Mouse (Mus musculus): ENCODE measurements around the gene Mrtfa. TPM values are rescaled to one million over a fixed set of nuclear protein-coding genes. Genes with fewer than 3 reads are reported as not detected.

Mrtfa gene
- polyA plus RNA-seq, 1 experiment = 80.0 TPM

DNA sequence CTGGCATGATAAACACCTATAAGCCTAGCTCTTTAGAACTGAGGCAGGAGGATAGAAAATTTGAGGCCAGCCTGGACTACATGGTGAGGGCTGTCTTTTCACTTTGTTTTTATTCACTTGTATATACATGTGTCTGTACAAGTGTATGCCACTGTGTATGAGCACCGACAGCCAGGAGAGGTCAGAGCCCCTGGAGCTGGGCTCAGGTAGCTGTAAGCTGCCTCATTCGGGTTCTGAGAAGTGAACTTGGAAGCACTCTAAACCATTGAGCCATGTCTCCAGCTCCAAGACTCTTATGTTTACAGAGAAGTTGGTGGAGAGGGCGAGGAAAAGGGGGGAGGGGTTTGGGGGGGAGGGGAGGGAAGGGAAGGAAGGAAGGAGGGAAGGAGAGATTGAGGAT, 29.0 kb downstream of the Mrtfa start:
- Histone ChIP-seq H3K4me3 (ENCODE audit: extremely low read depth, insufficient read depth, insufficient read length) (no peak overlapping the region), H3K27ac (ENCODE audit: insufficient read depth, low read length) (no peak overlapping the region), H3K36me3 (ENCODE audit: control insufficient read depth, insufficient read depth, low read length) (no peaks in the 10 kb centered on the region; the same call in 1 of the 2 replicates), H3K4me1 (ENCODE audit: control insufficient read depth, insufficient read depth, insufficient read length) (no peaks in the 10 kb centered on the region), H3K27me3 (ENCODE audit: control insufficient read depth, insufficient read depth, low read length) (no peaks in the 10 kb centered on the region)
- 85% methylated on average over 3 of the region's 3 CpGs for WGBS
- DNase-seq (ENCODE audit: low read depth in 1 of 2, low spot score in 2 of 2) = no peak
- TF ChIP-seq POLR2A (IDR thresholded peaks at IDR 0.05; ENCODE audit: low read depth, low read length) (no peak), CTCF (IDR thresholded peaks at IDR 0.05; ENCODE audit: extremely low read depth, insufficient read depth, insufficient read length, insufficient replicate concordance) (no peak)

DNA sequence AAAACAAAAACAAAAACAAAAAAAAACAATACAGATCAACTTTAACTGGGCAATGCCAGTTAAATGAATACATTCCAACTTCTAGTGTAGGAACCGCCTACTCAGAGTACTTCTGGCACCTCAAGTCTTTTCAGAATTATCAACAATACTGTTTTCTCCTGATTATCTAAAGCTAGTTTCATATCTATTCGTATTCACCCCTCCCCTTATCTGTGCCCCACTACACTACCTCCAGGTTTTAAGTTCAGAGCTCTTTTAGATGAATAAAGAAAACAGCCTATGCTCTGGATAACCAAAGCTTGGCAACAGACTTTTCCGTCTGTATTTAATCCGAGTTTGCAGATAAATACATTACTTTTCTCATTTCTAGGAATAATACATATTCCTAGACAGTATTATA, 29.9 kb downstream of the Mrtfa start:
- Histone ChIP-seq H3K27ac (ENCODE audit: insufficient read depth, low read length) (no peak overlapping the region), H3K36me3 (ENCODE audit: control insufficient read depth, insufficient read depth, low read length) (no peaks in the 10 kb centered on the region; the same call in 1 of the 2 replicates), H3K27me3 (ENCODE audit: control insufficient read depth, insufficient read depth, low read length) (no peaks in the 10 kb centered on the region), H3K4me3 (ENCODE audit: extremely low read depth, insufficient read depth, insufficient read length) (no peak overlapping the region), H3K4me1 (ENCODE audit: control insufficient read depth, insufficient read depth, insufficient read length) (no peaks in the 10 kb centered on the region)
- WGBS = 83% methylated on average over 4 of the region's 4 CpGs
- DNase-seq (ENCODE audit: low read depth in 1 of 2, low spot score in 2 of 2) = no peak
- no peak for TF ChIP-seq POLR2A (IDR thresholded peaks at IDR 0.05; ENCODE audit: low read depth, low read length)
- TF ChIP-seq CTCF (IDR thresholded peaks at IDR 0.05; ENCODE audit: extremely low read depth, insufficient read depth, insufficient read length, insufficient replicate concordance) = no peak

DNA sequence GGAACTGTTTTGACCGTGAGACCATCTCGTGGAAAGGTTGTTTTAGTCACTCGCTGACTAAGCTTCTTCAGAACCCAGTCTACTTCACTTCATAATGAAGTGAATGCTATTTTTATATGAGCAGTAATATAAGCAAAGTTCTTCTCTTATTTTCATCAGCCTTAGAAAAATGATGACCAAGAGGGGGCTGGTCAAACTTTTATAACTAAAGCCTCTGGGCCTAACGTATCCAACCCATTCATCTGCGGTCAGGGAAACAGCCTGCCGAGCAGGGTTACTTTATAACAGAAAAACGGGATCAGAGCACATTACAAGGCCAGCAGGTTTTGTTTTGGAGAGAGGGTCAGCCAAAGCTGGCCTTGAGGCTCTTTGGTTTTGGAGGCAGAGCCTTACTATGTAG, 31.3 kb downstream of the Mrtfa start:
- H3K4me1 ChIP-seq (ENCODE audit: control insufficient read depth, insufficient read depth, insufficient read length) = peaks cover 6% of the 10 kb centered on the region; the same call in 1 of the 2 replicates
- no peak overlapping the region for H3K27ac ChIP-seq (ENCODE audit: insufficient read depth, low read length)
- DNase-seq (ENCODE audit: low read depth in 1 of 2, low spot score in 2 of 2) = no peak
- 94% methylated on average over 7 of the region's 7 CpGs for WGBS
- H3K27me3 ChIP-seq (ENCODE audit: control insufficient read depth, insufficient read depth, low read length) = no peaks in the 10 kb centered on the region
- no peak overlapping the region for H3K4me3 ChIP-seq (ENCODE audit: extremely low read depth, insufficient read depth, insufficient read length)
- no peak for TF ChIP-seq POLR2A (IDR thresholded peaks at IDR 0.05; ENCODE audit: low read depth, low read length)
- TF ChIP-seq CTCF (IDR thresholded peaks at IDR 0.05; ENCODE audit: extremely low read depth, insufficient read depth, insufficient read length, insufficient replicate concordance) = no peak
- no peaks in the 10 kb centered on the region for H3K36me3 ChIP-seq (ENCODE audit: control insufficient read depth, insufficient read depth, low read length)

DNA sequence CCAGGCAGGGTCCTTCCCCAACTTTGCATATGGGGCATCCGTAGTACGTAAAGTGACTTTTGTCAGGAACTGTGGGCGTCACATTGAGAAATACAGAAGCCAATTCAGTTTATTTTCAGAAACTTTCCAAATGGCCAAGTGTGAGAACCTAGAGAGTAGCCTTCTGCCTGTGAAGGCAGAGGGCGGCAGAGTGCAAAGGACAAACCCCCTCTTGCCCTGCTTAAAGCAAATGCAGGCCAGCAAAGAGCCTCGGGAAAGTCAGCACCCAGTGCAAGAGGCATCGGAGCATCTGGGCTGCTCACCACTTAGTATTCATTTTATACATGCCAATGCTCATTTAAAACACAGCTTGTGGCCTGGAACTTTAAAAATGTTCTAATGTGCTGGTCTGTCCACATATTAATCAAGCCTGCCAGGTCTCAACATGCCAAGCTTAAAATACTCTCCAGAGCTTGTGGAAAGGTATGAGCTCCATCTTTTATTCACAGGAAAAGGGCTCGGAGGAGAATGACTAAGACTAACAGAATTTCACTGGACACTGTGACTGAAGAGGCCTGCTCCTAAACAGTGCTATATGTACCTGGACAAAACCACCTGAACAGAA, 31.9 kb downstream of the Mrtfa start:
- H3K4me3 ChIP-seq (ENCODE audit: extremely low read depth, insufficient read depth, insufficient read length) = no peak overlapping the region
- no peak overlapping the region for H3K27ac ChIP-seq (ENCODE audit: insufficient read depth, low read length)

DNA sequence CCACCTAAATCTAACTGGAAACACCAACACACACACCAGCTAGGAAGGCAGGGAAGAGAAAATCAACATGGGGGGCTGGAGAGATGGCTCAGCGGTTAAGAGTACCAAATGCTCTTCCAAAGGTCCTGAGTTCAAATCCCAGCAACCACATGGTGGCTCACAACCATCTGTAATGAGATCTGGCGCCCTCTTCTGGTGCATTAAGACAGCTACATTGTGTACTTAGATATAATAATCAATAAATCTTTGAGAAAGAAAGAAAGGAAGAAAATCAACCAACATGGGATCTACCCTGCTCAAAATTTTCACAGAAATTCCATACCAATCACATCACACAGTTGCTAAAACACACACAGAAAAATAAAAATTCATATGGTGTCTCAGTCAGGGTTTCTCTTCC, 34.1 kb downstream of the Mrtfa start:
- Histone ChIP-seq H3K4me1 (ENCODE audit: control insufficient read depth, insufficient read depth, insufficient read length) (peaks cover 6% of the 10 kb centered on the region; the same call in 1 of the 2 replicates), H3K27me3 (ENCODE audit: control insufficient read depth, insufficient read depth, low read length) (no peaks in the 10 kb centered on the region), H3K4me3 (ENCODE audit: extremely low read depth, insufficient read depth, insufficient read length) (no peak overlapping the region; the same call in 1 of the 2 replicates), H3K27ac (ENCODE audit: insufficient read depth, low read length) (no peak overlapping the region), H3K36me3 (ENCODE audit: control insufficient read depth, insufficient read depth, low read length) (no peaks in the 10 kb centered on the region)
- TF ChIP-seq POLR2A (IDR thresholded peaks at IDR 0.05; ENCODE audit: low read depth, low read length) = no peak
- no peak for TF ChIP-seq CTCF (IDR thresholded peaks at IDR 0.05; ENCODE audit: extremely low read depth, insufficient read depth, insufficient read length, insufficient replicate concordance)
- no peak for DNase-seq (ENCODE audit: low read depth in 1 of 2, low spot score in 2 of 2)
- 87% methylated on average over 2 of the region's 2 CpGs for WGBS

More for the DNA sequence above, 31.9 kb downstream of the Mrtfa start:
- Histone ChIP-seq H3K27me3 (ENCODE audit: control insufficient read depth, insufficient read depth, low read length) (no peaks in the 10 kb centered on the region), H3K4me1 (ENCODE audit: control insufficient read depth, insufficient read depth, insufficient read length) (peaks cover 6% of the 10 kb centered on the region; the same call in 1 of the 2 replicates), H3K36me3 (ENCODE audit: control insufficient read depth, insufficient read depth, low read length) (no peaks in the 10 kb centered on the region)
- 80% methylated on average over 7 of the region's 7 CpGs for WGBS
- DNase-seq (ENCODE audit: low read depth in 1 of 2, low spot score in 2 of 2) = no peak
- TF ChIP-seq POLR2A (IDR thresholded peaks at IDR 0.05; ENCODE audit: low read depth, low read length) (no peak), CTCF (IDR thresholded peaks at IDR 0.05; ENCODE audit: extremely low read depth, insufficient read depth, insufficient read length, insufficient replicate concordance) (no peak)

DNA sequence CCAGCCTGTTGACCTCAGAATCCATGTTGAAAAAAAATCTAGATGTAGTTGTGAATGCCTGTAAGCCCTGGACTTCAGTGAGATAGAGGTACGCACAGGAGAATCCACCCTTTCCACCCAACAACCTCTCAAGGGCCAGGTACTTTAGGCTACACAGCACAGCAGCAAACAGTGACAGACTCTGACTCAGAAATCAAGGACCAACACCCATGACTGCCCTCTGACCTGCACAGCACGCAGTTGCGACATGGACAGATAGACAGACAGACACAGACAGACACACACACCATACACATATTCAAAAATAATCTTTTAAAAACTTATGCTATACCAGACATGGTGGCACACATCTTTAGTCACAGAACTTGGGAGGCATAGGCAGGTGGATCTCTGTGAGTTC, 34.7 kb downstream of the Mrtfa start:
- Histone ChIP-seq H3K36me3 (ENCODE audit: control insufficient read depth, insufficient read depth, low read length) (no peaks in the 10 kb centered on the region), H3K27me3 (ENCODE audit: control insufficient read depth, insufficient read depth, low read length) (no peaks in the 10 kb centered on the region), H3K4me1 (ENCODE audit: control insufficient read depth, insufficient read depth, insufficient read length) (peaks cover 6% of the 10 kb centered on the region; the same call in 1 of the 2 replicates), H3K4me3 (ENCODE audit: extremely low read depth, insufficient read depth, insufficient read length) (no peak overlapping the region), H3K27ac (ENCODE audit: insufficient read depth, low read length) (no peak overlapping the region)
- no peak for DNase-seq (ENCODE audit: low read depth in 1 of 2, low spot score in 2 of 2)
- WGBS = 97% methylated on average over 3 of the region's 3 CpGs
- TF ChIP-seq CTCF (IDR thresholded peaks at IDR 0.05; ENCODE audit: extremely low read depth, insufficient read depth, insufficient read length, insufficient replicate concordance) (no peak), POLR2A (IDR thresholded peaks at IDR 0.05; ENCODE audit: low read depth, low read length) (no peak)
